Mouse (Mus musculus) ES-E14 (cell line): Measurements from ENCODE around the gene Rabep1. TPM values are rescaled to one million over a fixed set of nuclear protein-coding genes. Genes with fewer than 3 reads are reported as not detected.

Experiments
- DNase-seq: peaks from one replicate; pipeline ENCODE4 v3.0.0-alpha.2; 2013; ENCODE audit warnings: low read depth, low spot score
- H3K27ac ChIP-seq: 2 replicates; pipeline ENCODE4 v1.5.1; 2012; ENCODE audit warnings: low read depth, mild to moderate bottlenecking, low read length, moderate library complexity, mixed read lengths; ENCODE audit not compliant: poor library complexity, insufficient read depth, severe bottlenecking
- H3K36me3 ChIP-seq: 2 replicates; pipeline ENCODE4 v1.6.1; 2012; ENCODE audit warnings: mild to moderate bottlenecking, low read length, moderate library complexity, mixed read lengths; ENCODE audit not compliant: control insufficient read depth, poor library complexity, insufficient read depth, severe bottlenecking
- H3K4me1 ChIP-seq, 2 experiments: fragments of 150-350 bp in 1 of 2; sonication (generic) in 1 of 2; 2 replicates each; pipeline ENCODE4 v1.6.1; 2012; ENCODE audit warnings: low read length in 2 of 2, mild to moderate bottlenecking in 1 of 2, mixed read lengths in 1 of 2; ENCODE audit not compliant: control insufficient read depth in 2 of 2, insufficient read depth in 2 of 2, poor library complexity in 1 of 2
- H3K4me3 ChIP-seq, 2 experiments: fragments of 150-350 bp in 1 of 2; sonication (generic) in 1 of 2; 2 replicates each; pipeline ENCODE4 v1.5.1; 2012; ENCODE audit warnings: low read length in 2 of 2, low read depth in 1 of 2, mild to moderate bottlenecking in 1 of 2, mixed read lengths in 1 of 2; ENCODE audit not compliant: insufficient read depth in 1 of 2, poor library complexity in 1 of 2, severe bottlenecking in 1 of 2
- H3K9ac ChIP-seq: 2 replicates; pipeline ENCODE4 v1.6.1; 2012; ENCODE audit warnings: low read depth, mild to moderate bottlenecking, low read length, mixed read lengths; ENCODE audit not compliant: poor library complexity, insufficient read depth, severe bottlenecking
- H3K9me3 ChIP-seq: fragments of 150-350 bp; sonication (generic); 2 replicates; pipeline ENCODE4 v1.6.1; 2012; ENCODE audit warnings: low read depth, mild to moderate bottlenecking, low read length; ENCODE audit not compliant: control insufficient read depth, insufficient read depth
- CHD2 ChIP-seq: IDR thresholded peaks from 2 replicates; pipeline ENCODE4 v1.6.1; 2014; ENCODE audit warnings: mild to moderate bottlenecking, low read depth, low read length, inconsistent platforms
- HCFC1 ChIP-seq: IDR thresholded peaks from 2 replicates; pipeline ENCODE4 v1.6.1; 2012; ENCODE audit warnings: low read length, inconsistent platforms, borderline replicate concordance; ENCODE audit not compliant: insufficient read depth
- MAFK ChIP-seq: IDR thresholded peaks from 2 replicates; pipeline ENCODE4 v1.6.1; 2014; ENCODE audit warnings: mild to moderate bottlenecking, low read depth, low read length, inconsistent platforms; ENCODE audit not compliant: insufficient read depth
- ZC3H11A ChIP-seq: IDR thresholded peaks from 2 replicates; pipeline ENCODE4 v1.6.1; 2012; ENCODE audit warnings: low read depth, mild to moderate bottlenecking, inconsistent platforms, low read length, borderline replicate concordance
- ZNF384 ChIP-seq: IDR thresholded peaks from 2 replicates; pipeline ENCODE4 v1.6.1; 2012; ENCODE audit warnings: low read depth, low read length, inconsistent platforms
- in situ Hi-C, 2 experiments: fragments of 600-800 bp; cut with MboI; formaldehyde crosslinking; loops; one replicate each; pipeline ENCODE4 v1.15.1; 2025; ENCODE audit warnings: low sequenced_read_pairs in 2 of 2, inconsistent platforms in 1 of 2; ENCODE audit not compliant: unreplicated experiment in 2 of 2
- total RNA-seq: library from RNA; depleted of rRNA; stranded (reverse); fragments of 300-350 nt; gene quantifications from 2 replicates; pipeline ENCODE4 v1.2.3, GENCODE M21; 2012

Gene Rabep1
- total RNA-seq, 1 experiment: 38.8 TPM

- Histone ChIP-seq H3K27ac (no peak overlapping the region), H3K9ac (no peak overlapping the region), H3K4me1 (no peaks in the 10 kb centered on the region), H3K36me3 (peaks cover 17% of the 10 kb centered on the region), H3K4me3 (no peak overlapping the region), H3K9me3 (no peaks in the 10 kb centered on the region)
- no peak for TF ChIP-seq HCFC1
- no peak for TF ChIP-seq ZC3H11A
- no peak for TF ChIP-seq MAFK
- no peak for TF ChIP-seq ZNF384
- TF ChIP-seq CHD2: no peak
- DNase-seq: no peak
- in situ Hi-C loops: no loop called here
Observed at GRCm38 (mm10) chr11:70972586-70972985, 128.0 kb downstream of the Rabep1 start.

GRCm38 (mm10) chr11:70973947-70974346 lies 129.4 kb downstream of the Rabep1 start:
- Histone ChIP-seq H3K36me3 (peaks cover 29% of the 10 kb centered on the region), H3K9me3 (no peaks in the 10 kb centered on the region), H3K9ac (no peak overlapping the region), H3K4me1 (no peaks in the 10 kb centered on the region), H3K4me3 (no peak overlapping the region), H3K27ac (no peak overlapping the region)
- DNase-seq: no peak
- TF ChIP-seq CHD2: no peak
- TF ChIP-seq ZC3H11A: no peak
- TF ChIP-seq MAFK: no peak
- TF ChIP-seq HCFC1: no peak
- TF ChIP-seq ZNF384: no peak
- in situ Hi-C loops: no loop called here

GRCm38 (mm10) chr11:70975193-70975592 lies 130.6 kb downstream of the Rabep1 start:
- Histone ChIP-seq H3K4me3 (no peak overlapping the region), H3K36me3 (peaks cover 41% of the 10 kb centered on the region), H3K9ac (no peak overlapping the region), H3K9me3 (no peaks in the 10 kb centered on the region), H3K27ac (no peak overlapping the region), H3K4me1 (peaks cover 0 to 3% of the 10 kb centered on the region in 2 experiments; a peak in 2 of 4 replicates)
- in situ Hi-C loops: no loop called here
- no peak for TF ChIP-seq ZC3H11A
- DNase-seq: no peak

GRCm38 (mm10) chr11:70977293-70977692 lies 132.7 kb downstream of the Rabep1 start:
- Histone ChIP-seq H3K36me3 (peaks cover 52% of the 10 kb centered on the region), H3K4me3 (no peak overlapping the region), H3K9ac (no peak overlapping the region), H3K4me1 (peaks cover 0 to 4% of the 10 kb centered on the region in 2 experiments; a peak in 2 of 4 replicates), H3K9me3 (no peaks in the 10 kb centered on the region), H3K27ac (no peak overlapping the region)
- DNase-seq: no peak
- in situ Hi-C loops: no loop called here
- TF ChIP-seq HCFC1: no peak
- no peak for TF ChIP-seq ZNF384
- no peak for TF ChIP-seq CHD2
- no peak for TF ChIP-seq MAFK
- TF ChIP-seq ZC3H11A: no peak

- in situ Hi-C loops: no loop called here
Observed at GRCm38 (mm10) chr11:70980232-70980631, 135.7 kb downstream of the Rabep1 start.

More at GRCm38 (mm10) chr11:70980232-70980631, 135.7 kb downstream of the Rabep1 start:
- TF ChIP-seq CHD2 (no peak), HCFC1 (no peak), ZNF384 (no peak), MAFK (no peak), ZC3H11A (no peak)
- DNase-seq: no peak
- Histone ChIP-seq H3K4me1 (peaks cover 0 to 4% of the 10 kb centered on the region in 2 experiments; a peak in 2 of 4 replicates), H3K27ac (peak overlapping the region; percentile 14; the same call in 1 of the 2 replicates), H3K9me3 (no peaks in the 10 kb centered on the region), H3K36me3 (peaks cover 47% of the 10 kb centered on the region), H3K9ac (peak overlapping the region; percentile 25; the same call in 1 of the 2 replicates), H3K4me3 (peak overlapping the region in 1 of 2 experiments; percentile 18; a peak in 1 of 4 replicates)
